Mouse (Mus musculus) frontal cortex, postnatal 25 days (tissue): ENCODE data around the gene Adcy2.

Source experiments
- DNase-seq, 2 experiments: peaks; one replicate each; pipeline ENCODE4 v3.0.0; 2022; ENCODE audit warnings: low spot score in 2 of 2

The Adcy2 gene

GRCm38 (mm10) chr13:68627041-68627440 is 372.3 kb downstream of the Adcy2 start:
- no peak for DNase-seq

GRCm38 (mm10) chr13:68622792-68623191 is 376.5 kb downstream of the Adcy2 start:
- DNase-seq, result peak in 1 of 2 experiments; percentile 15

- DNase-seq, result no peak
These were observed 391.5 kb downstream of the Adcy2 start for GRCm38 (mm10) chr13:68607652-68608405.

- DNase-seq, result no peak
These were observed 393.6 kb downstream of the Adcy2 start for GRCm38 (mm10) chr13:68605689-68606126.

GRCm38 (mm10) chr13:68603085-68603484 is 396.3 kb downstream of the Adcy2 start:
- no peak for DNase-seq

- no peak for DNase-seq
These were observed 398.2 kb downstream of the Adcy2 start for GRCm38 (mm10) chr13:68601184-68601583.

- no peak for DNase-seq
These were observed 400.4 kb downstream of the Adcy2 start for GRCm38 (mm10) chr13:68598953-68599352.

GRCm38 (mm10) chr13:68597667-68598066 is 401.7 kb downstream of the Adcy2 start:
- DNase-seq, result no peak

- DNase-seq, result no peak
These were observed 402.1 kb downstream of the Adcy2 start, which contains the start of gene 1700001L19Rik for GRCm38 (mm10) chr13:68597199-68597598. Gene 1700001L19Rik (plus strand): TSS chr13:68597421.

- DNase-seq, result no peak
These were observed 405.5 kb downstream of the Adcy2 start for GRCm38 (mm10) chr13:68593797-68594196.

GRCm38 (mm10) chr13:68588352-68588751 is 411.0 kb downstream of the Adcy2 start:
- DNase-seq, result no peak

GRCm38 (mm10) chr13:68585441-68585840 is 413.9 kb downstream of the Adcy2 start:
- no peak for DNase-seq

- DNase-seq, result no peak
These were observed 415.4 kb downstream of the Adcy2 start for GRCm38 (mm10) chr13:68583961-68584360.

- DNase-seq, result no peak
These were observed 416.9 kb downstream of the Adcy2 start for GRCm38 (mm10) chr13:68582517-68582780.

- DNase-seq, result peak; percentile 97 to 98
These were observed 417.4 kb downstream of the Adcy2 start, which contains the start of the genes Mtrr and Fastkd3 for GRCm38 (mm10) chr13:68581747-68582516. Gene Mtrr (minus strand): TSS chr13:68582149. Gene Fastkd3 (plus strand): TSS chr13:68582234.

- DNase-seq, result no peak
These were observed 418.1 kb downstream of the Adcy2 start for GRCm38 (mm10) chr13:68581086-68581740.

- no peak for DNase-seq
These were observed 421.4 kb downstream of the Adcy2 start for GRCm38 (mm10) chr13:68577945-68578344.

GRCm38 (mm10) chr13:68574398-68574797 is 424.9 kb downstream of the Adcy2 start:
- no peak for DNase-seq

- DNase-seq, result no peak
These were observed 426.1 kb downstream of the Adcy2 start for GRCm38 (mm10) chr13:68572966-68573913.

- no peak for DNase-seq
These were observed 427.1 kb downstream of the Adcy2 start for GRCm38 (mm10) chr13:68572247-68572646.
